Mouse (Mus musculus): ENCODE results near the gene Mef2a. TPM values are rescaled to one million over a fixed set of nuclear protein-coding genes. Genes with fewer than 3 reads are reported as not detected.
A peak's percentile ranks its signal among the peaks of the same experiment; 100 is the strongest.

Mef2a gene
- polyA plus RNA-seq, 1 experiment: 66.6 TPM

GRCm38 (mm10) chr7:67412686-67413085 is 40.0 kb upstream of the Mef2a start:
- Histone ChIP-seq H3K27ac (ENCODE audit: control insufficient read depth, insufficient read depth, low read length) (no peak overlapping the region; the same call in 1 of the 2 replicates), H3K36me3 (ENCODE audit: control insufficient read depth, insufficient read depth, low read length) (no peaks in the 10 kb centered on the region), H3K27me3 (ENCODE audit: control insufficient read depth, insufficient read depth, low read length) (no peaks in the 10 kb centered on the region), H3K4me3 (ENCODE audit: control insufficient read depth, insufficient read depth, low read length) (no peak overlapping the region), H3K4me1 (replicated peaks; ENCODE audit: control insufficient read depth, insufficient read depth, low read length) (peaks cover 20% of the 10 kb centered on the region)
- DNase-seq: peak; percentile 70
- no peak for TF ChIP-seq CTCF (IDR thresholded peaks at IDR 0.05; ENCODE audit: borderline replicate concordance, control insufficient read depth, extremely low read depth, insufficient read depth, low read length, poor library complexity)
- TF ChIP-seq POLR2A (IDR thresholded peaks at IDR 0.05; ENCODE audit: control insufficient read depth, extremely low read depth, insufficient read depth, low read length, poor library complexity): no peak
- 6% methylated on average over 10 of the region's 10 CpGs for WGBS

GRCm38 (mm10) chr7:67407019-67407418 is 34.4 kb upstream of the Mef2a start:
- Histone ChIP-seq H3K4me1 (replicated peaks; ENCODE audit: control insufficient read depth, insufficient read depth, low read length) (peaks cover 6% of the 10 kb centered on the region), H3K36me3 (ENCODE audit: control insufficient read depth, insufficient read depth, low read length) (no peaks in the 10 kb centered on the region), H3K27me3 (ENCODE audit: control insufficient read depth, insufficient read depth, low read length) (no peaks in the 10 kb centered on the region), H3K4me3 (ENCODE audit: control insufficient read depth, insufficient read depth, low read length) (no peak overlapping the region), H3K27ac (ENCODE audit: control insufficient read depth, insufficient read depth, low read length) (peak overlapping the region; percentile 54)
- no peak for DNase-seq
- 78% methylated on average over 2 of the region's 2 CpGs for WGBS
- TF ChIP-seq POLR2A (IDR thresholded peaks at IDR 0.05; ENCODE audit: control insufficient read depth, extremely low read depth, insufficient read depth, low read length, poor library complexity) (no peak), CTCF (IDR thresholded peaks at IDR 0.05; ENCODE audit: borderline replicate concordance, control insufficient read depth, extremely low read depth, insufficient read depth, low read length, poor library complexity) (no peak)

DNA sequence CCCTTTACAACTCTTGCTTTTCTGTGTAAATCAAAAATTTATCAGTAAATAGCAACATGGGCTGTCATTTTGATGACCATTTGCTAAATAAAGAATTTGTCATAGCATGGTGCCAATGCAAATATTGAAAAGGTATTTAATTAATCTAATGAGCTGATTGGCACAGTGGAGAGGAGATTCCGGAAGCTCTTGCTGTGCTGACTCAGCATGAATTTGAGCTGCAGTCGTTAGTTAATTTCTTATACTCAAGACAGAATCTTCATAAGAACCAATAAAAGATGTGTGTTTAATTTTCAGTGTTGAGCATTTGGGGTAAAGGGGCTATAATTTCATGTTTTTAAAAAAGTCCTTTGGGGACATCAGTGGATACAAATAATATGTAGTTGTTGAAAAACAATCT is 31.5 kb upstream of the Mef2a start:
- no peaks in the 10 kb centered on the region for H3K36me3 ChIP-seq (ENCODE audit: control insufficient read depth, insufficient read depth, low read length)
- H3K4me1 ChIP-seq (replicated peaks; ENCODE audit: control insufficient read depth, insufficient read depth, low read length): peaks cover 5% of the 10 kb centered on the region
- no peak for TF ChIP-seq CTCF (IDR thresholded peaks at IDR 0.05; ENCODE audit: borderline replicate concordance, control insufficient read depth, extremely low read depth, insufficient read depth, low read length, poor library complexity)
- TF ChIP-seq POLR2A (IDR thresholded peaks at IDR 0.05; ENCODE audit: control insufficient read depth, extremely low read depth, insufficient read depth, low read length, poor library complexity): no peak
- no peaks in the 10 kb centered on the region for H3K27me3 ChIP-seq (ENCODE audit: control insufficient read depth, insufficient read depth, low read length)
- H3K27ac ChIP-seq (ENCODE audit: control insufficient read depth, insufficient read depth, low read length): no peak overlapping the region
- no peak for DNase-seq
- no peak overlapping the region for H3K4me3 ChIP-seq (ENCODE audit: control insufficient read depth, insufficient read depth, low read length)
- 93% methylated on average over 2 of the region's 2 CpGs for WGBS

GRCm38 (mm10) chr7:67402353-67402752 is 29.7 kb upstream of the Mef2a start:
- H3K27me3 ChIP-seq (ENCODE audit: control insufficient read depth, insufficient read depth, low read length): no peaks in the 10 kb centered on the region

GRCm38 (mm10) chr7:67401379-67401778 is 28.7 kb upstream of the Mef2a start:
- H3K36me3 ChIP-seq (ENCODE audit: control insufficient read depth, insufficient read depth, low read length): no peaks in the 10 kb centered on the region
- 92% methylated on average over 5 of the region's 5 CpGs for WGBS
- DNase-seq: no peak
- no peak overlapping the region for H3K27ac ChIP-seq (ENCODE audit: control insufficient read depth, insufficient read depth, low read length)
- no peak for TF ChIP-seq POLR2A (IDR thresholded peaks at IDR 0.05; ENCODE audit: control insufficient read depth, extremely low read depth, insufficient read depth, low read length, poor library complexity)
- TF ChIP-seq CTCF (IDR thresholded peaks at IDR 0.05; ENCODE audit: borderline replicate concordance, control insufficient read depth, extremely low read depth, insufficient read depth, low read length, poor library complexity): no peak
- no peak overlapping the region for H3K4me3 ChIP-seq (ENCODE audit: control insufficient read depth, insufficient read depth, low read length)
- no peaks in the 10 kb centered on the region for H3K4me1 ChIP-seq (replicated peaks; ENCODE audit: control insufficient read depth, insufficient read depth, low read length)
- H3K27me3 ChIP-seq (ENCODE audit: control insufficient read depth, insufficient read depth, low read length): no peaks in the 10 kb centered on the region

More at GRCm38 (mm10) chr7:67402353-67402752, 29.7 kb upstream of the Mef2a start:
- DNase-seq: no peak
- Histone ChIP-seq H3K4me3 (ENCODE audit: control insufficient read depth, insufficient read depth, low read length) (no peak overlapping the region), H3K4me1 (replicated peaks; ENCODE audit: control insufficient read depth, insufficient read depth, low read length) (peaks cover 4% of the 10 kb centered on the region), H3K27ac (ENCODE audit: control insufficient read depth, insufficient read depth, low read length) (no peak overlapping the region), H3K36me3 (ENCODE audit: control insufficient read depth, insufficient read depth, low read length) (no peaks in the 10 kb centered on the region)
- WGBS: 92% methylated on average over 7 of the region's 7 CpGs
- TF ChIP-seq POLR2A (IDR thresholded peaks at IDR 0.05; ENCODE audit: control insufficient read depth, extremely low read depth, insufficient read depth, low read length, poor library complexity) (no peak), CTCF (IDR thresholded peaks at IDR 0.05; ENCODE audit: borderline replicate concordance, control insufficient read depth, extremely low read depth, insufficient read depth, low read length, poor library complexity) (no peak)

- TF ChIP-seq POLR2A (IDR thresholded peaks at IDR 0.05; ENCODE audit: control insufficient read depth, extremely low read depth, insufficient read depth, low read length, poor library complexity) (no peak), CTCF (IDR thresholded peaks at IDR 0.05; ENCODE audit: borderline replicate concordance, control insufficient read depth, extremely low read depth, insufficient read depth, low read length, poor library complexity) (no peak)
- Histone ChIP-seq H3K27ac (ENCODE audit: control insufficient read depth, insufficient read depth, low read length) (no peak overlapping the region), H3K4me1 (replicated peaks; ENCODE audit: control insufficient read depth, insufficient read depth, low read length) (peaks cover 2% of the 10 kb centered on the region; the same call in 1 of the 2 replicates), H3K27me3 (ENCODE audit: control insufficient read depth, insufficient read depth, low read length) (no peaks in the 10 kb centered on the region), H3K4me3 (ENCODE audit: control insufficient read depth, insufficient read depth, low read length) (no peak overlapping the region), H3K36me3 (ENCODE audit: control insufficient read depth, insufficient read depth, low read length) (no peaks in the 10 kb centered on the region)
- DNase-seq: no peak
- WGBS: 96% methylated on average over 5 of the region's 5 CpGs
These were observed 18.1 kb upstream of the Mef2a start for GRCm38 (mm10) chr7:67390760-67391159.

DNA sequence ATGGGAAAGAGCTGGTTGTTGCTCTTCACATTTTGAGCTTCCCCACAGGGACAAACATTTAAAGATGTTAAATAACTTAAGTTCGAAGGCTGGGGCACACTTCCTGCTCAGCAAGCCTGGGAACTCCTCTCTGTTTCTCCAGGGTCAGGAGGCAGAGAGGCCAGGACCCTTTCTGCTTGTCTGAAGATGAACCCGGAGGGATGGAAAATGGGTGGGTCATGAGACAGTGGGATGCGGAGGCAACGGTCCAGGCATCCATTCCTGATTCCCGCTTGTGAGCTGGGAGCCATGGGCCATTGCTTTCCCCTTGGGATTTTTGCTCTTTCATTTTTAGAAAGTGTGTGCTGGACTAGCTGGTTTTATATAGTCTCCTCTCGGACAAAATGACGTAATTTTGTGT is 17.4 kb upstream of the Mef2a start:
- Histone ChIP-seq H3K27me3 (ENCODE audit: control insufficient read depth, insufficient read depth, low read length) (no peaks in the 10 kb centered on the region), H3K4me3 (ENCODE audit: control insufficient read depth, insufficient read depth, low read length) (no peak overlapping the region), H3K36me3 (ENCODE audit: control insufficient read depth, insufficient read depth, low read length) (no peaks in the 10 kb centered on the region), H3K4me1 (replicated peaks; ENCODE audit: control insufficient read depth, insufficient read depth, low read length) (peaks cover 6% of the 10 kb centered on the region; the same call in 1 of the 2 replicates), H3K27ac (ENCODE audit: control insufficient read depth, insufficient read depth, low read length) (no peak overlapping the region)
- no peak for DNase-seq
- WGBS: 89% methylated on average over 7 of the region's 7 CpGs
- TF ChIP-seq CTCF (IDR thresholded peaks at IDR 0.05; ENCODE audit: borderline replicate concordance, control insufficient read depth, extremely low read depth, insufficient read depth, low read length, poor library complexity): no peak
- TF ChIP-seq POLR2A (IDR thresholded peaks at IDR 0.05; ENCODE audit: control insufficient read depth, extremely low read depth, insufficient read depth, low read length, poor library complexity): no peak
